Mouse (Mus musculus): ENCODE data around the gene Ddx4. TPM values are rescaled to one million over a fixed set of nuclear protein-coding genes. Genes with fewer than 3 reads are reported as not detected.

Ddx4 gene
- not detected for polyA plus RNA-seq (2017; shearing (Covaris generic))

GRCm38 (mm10) chr13:112652205-112652604 is at the start of gene Ddx4:
Ddx4 (minus strand) TSS chr13:112652475.
- ATAC-seq: no peak

- no peak for ATAC-seq
Observed at GRCm38 (mm10) chr13:112701256-112701655, 49.0 kb upstream of the Ddx4 start.

DNA sequence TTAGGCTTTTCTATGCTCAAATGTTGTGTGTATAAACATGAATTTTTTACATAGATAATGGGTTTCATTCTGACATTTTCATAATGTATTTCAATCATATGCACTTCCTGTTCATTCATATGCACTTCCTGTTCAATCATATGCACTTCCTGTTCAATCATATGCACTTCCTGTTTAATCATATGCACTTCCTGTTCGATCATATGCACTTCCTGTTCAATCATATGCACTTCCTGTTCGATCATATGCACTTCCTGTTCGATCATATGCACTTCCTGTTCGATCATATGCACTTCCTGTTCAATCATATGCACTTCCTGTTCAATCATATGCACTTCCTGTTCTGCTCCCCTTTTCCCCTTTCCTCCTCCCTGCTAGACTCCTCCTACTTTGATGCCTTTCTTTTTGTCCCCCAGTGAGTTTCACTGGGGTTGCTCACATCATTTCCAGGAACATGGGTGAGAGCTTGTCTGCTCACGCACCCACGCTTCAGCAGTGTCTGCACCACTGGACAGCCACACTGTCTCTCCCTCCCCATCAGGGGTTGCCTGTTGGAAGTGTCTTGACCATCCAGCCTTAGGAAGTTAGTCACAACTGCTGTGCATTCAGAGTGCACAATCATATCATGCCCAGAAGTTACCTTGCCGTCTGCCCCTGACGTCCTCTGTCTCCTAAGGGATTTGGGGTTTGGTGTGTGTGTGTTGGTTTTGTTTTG is 43.4 kb upstream of the Ddx4 start:
- peak; percentile 14 for ATAC-seq

DNA sequence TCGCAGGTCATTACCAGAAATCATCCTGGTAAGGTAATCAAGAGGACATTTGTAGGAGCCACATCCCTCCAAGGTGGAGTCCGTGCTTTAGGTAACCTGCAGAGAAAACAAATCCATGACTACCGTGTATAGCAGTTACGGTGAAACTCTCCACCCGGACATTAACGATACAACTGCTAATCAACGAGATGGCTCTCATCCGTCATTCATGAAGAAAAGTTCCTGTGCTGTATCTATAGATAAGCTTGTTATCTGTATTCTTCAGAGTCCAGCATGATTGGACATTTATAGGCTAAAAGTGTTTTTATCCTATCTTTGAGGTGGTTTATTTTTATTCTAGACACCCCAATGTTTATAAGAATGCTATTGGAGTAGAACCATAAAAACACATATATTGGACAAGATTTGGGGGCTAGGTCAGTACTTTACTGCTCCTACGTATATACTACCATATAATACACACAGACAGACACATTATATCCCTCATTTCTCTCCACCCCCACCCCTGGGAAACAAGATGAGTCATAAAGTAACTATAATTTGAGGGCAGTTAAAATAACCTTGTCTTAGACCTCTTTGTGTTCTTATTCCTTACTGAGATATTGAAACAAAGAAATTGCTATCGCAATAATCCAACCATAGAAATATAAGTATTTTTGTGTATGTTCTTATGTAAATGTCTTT is 40.7 kb upstream of the Ddx4 start:
- ATAC-seq: no peak

- no peak for ATAC-seq
Observed at GRCm38 (mm10) chr13:112686155-112686554, 33.9 kb upstream of the Ddx4 start.

GRCm38 (mm10) chr13:112683970-112684369 is 31.7 kb upstream of the Ddx4 start:
- no peak for ATAC-seq

DNA sequence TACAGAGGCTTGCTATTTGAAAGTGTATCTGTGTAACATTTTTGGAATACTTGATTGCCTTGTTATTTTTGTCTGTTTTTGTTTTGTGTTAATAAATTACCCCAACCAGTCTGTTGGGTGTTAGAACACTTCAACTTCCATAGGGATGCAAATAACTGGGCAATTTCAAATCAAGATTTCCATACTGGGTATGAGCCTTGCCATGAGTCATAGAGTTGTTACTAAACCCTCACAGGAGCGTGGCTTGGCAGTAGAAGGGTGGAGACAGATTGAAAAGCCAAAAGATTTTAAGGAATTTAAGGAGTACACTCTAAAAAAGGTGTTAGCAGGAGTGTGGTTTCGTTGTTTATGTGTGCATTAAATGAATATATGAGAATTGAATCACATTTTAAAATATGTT is 31.0 kb upstream of the Ddx4 start:
- ATAC-seq: no peak

DNA sequence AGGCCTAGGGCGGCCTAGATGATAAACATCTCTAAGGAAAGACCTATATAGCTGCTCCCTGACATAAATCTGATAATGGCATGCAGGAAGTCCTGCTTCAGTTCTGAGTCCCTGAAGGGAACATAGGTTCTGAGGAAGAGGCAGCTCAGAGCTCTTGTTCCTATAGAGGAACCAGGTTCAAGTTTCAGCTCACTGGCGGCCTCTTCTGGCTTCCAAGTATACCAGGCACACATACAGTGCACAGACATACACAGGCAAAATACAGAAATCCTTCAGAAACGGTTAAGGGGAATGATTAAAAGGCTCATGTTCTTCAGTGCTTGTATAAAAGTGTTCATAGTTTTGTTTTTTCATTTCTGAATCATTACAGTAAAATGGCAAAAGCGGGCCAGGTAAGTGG is 25.9 kb upstream of the Ddx4 start:
- no peak for ATAC-seq

GRCm38 (mm10) chr13:112673899-112674447 is 21.7 kb upstream of the Ddx4 start:
- ATAC-seq: peak; percentile 99

- no peak for ATAC-seq
Observed at GRCm38 (mm10) chr13:112672797-112673196, 20.5 kb upstream of the Ddx4 start.

DNA sequence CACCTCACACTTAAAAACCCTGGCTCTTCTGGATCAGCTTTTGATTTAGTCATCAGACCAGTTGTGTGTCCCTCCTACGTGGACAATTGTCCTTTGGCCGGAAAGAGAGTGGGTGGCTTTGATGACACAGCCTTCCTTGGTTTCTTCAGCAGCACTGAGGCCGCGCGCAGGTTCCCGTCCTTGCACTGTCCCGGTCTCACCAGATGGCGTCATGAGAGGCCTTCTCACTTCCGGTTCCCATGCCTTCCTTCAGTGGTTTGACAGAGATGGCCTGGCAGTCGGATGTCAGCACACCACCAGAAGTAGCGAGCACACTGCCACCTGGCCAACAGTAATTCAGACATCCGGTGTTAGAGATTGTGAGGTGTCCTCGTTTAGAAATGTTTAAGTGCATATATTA is 19.4 kb upstream of the Ddx4 start:
- ATAC-seq: no peak

DNA sequence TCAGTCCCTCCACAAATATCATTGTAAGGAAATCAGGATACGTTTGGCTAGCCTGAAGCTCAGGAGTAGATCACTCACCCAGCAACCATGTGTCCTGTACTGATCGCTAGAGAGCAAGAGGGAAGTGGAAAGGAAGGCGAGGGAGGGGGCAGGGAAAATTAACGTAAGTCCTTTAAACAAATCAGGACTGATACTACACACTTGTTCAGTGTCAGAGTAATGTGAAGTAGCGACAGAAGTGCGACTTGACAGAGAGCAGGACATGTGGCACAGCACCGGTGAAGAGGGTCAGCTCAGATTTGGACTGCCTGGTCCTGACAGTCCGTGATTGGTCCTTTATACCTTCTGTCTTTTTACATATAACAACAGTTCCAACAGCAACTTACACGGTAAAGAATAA is 14.9 kb upstream of the Ddx4 start:
- ATAC-seq: no peak

GRCm38 (mm10) chr13:112666433-112667024 is 14.3 kb upstream of the Ddx4 start:
- no peak for ATAC-seq

- no peak for ATAC-seq
Observed at GRCm38 (mm10) chr13:112661687-112662086, 9.4 kb upstream of the Ddx4 start.

GRCm38 (mm10) chr13:112660574-112661381 is 8.5 kb upstream of the Ddx4 start, which contains the start of gene Slc38a9:
Slc38a9 (plus strand) TSS chr13:112660751.
- ATAC-seq: peak; percentile 98

DNA sequence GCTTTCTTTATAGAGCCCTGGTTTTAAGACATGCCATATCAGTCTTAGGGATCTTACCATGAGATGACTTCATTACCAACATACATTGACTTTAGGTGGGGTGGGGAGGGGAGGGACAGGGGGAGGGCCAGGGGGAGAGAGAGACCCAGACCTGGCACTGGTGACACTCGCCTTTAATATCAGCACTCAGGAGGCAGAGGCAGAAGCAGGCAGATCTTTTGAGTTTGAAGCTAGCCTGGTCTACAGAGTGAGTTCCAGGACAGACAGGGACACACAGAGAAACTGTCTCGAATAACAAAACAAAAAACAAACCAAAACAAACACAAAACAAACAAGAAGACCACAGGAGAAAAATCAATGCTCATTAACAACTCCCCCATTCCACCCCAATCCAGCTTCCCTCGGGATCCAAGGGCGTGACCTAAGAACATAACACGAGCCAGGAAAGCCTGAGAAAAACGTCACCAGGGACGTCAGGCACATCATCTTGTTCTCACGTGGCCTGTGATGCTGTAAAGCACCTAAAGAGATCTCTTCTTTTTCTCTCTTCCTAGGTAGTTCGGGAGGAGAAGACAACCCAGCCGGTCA is 7.8 kb upstream of the Ddx4 start:
- ATAC-seq: no peak

GRCm38 (mm10) chr13:112651183-112651582 is 1.1 kb downstream of the Ddx4 start:
- no peak for ATAC-seq

DNA sequence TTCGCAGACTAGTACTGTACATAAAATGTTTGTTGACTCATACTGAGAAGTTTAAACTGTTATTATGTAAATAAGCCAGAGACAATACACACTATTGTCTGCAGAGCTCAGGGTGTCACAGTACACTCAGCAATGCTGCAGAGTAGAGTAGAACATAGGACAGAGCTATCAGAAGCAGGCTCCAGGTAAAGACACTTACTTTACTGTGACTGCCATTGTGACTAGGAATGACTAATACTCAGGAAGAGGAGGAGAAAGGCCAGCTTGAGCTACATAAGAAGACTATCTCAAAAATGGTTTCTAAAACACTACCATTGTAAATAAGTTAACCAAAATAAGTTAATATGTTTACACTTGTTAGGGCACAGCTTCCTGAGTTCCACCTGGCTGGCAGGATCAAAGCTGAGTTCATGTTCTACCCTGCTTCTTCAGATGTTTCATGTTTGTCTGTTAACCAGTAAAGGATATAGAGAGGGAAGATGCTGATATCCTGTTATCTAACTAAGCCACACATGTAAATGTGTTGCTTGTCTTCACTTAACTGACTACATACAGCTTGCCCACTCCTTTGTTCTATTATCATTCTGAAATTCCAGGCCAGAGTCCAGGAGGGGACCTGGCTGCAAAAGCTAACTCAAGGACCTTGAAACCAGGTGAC is 6.6 kb downstream of the Ddx4 start:
- ATAC-seq: no peak

DNA sequence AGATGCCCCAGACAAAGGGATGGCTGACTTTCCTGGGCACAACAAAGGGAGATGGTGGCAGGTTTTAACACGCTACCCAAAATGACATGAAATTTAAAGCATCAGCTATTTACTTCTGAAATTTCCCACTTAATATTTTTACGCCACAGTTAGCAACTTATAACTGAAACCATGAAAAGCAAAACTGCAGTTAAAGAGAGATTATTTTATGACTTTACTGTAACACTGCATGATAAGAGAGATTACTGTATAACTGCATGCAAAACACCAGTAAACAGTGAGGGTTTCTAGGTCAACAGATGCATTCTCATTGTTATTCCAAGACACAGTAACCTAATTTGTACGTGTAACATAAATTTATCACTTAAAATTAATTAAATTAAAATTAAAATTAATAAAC is 7.3 kb downstream of the Ddx4 start:
- no peak for ATAC-seq

- no peak for ATAC-seq
Observed at GRCm38 (mm10) chr13:112642897-112643296, 9.4 kb downstream of the Ddx4 start.

DNA sequence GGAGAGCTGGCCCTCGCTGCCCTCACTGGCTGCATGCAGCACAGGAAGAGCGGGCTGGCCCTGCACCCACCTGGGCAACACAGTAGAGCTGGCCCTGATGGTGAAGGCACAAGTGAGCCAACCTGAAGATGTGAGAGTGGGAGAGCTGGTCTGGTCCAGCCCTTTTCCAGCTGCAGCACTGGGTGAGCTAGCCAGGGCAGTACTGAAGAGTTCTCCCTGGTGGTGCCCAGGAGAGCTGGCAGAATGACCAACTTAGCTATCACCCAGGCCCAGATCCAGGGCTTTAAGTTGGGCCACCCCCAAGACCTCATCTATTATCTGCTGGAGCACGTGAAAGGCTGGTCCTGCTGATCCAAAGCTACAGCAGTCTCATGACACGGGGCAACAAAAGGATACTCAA is 13.2 kb downstream of the Ddx4 start:
- ATAC-seq: no peak

DNA sequence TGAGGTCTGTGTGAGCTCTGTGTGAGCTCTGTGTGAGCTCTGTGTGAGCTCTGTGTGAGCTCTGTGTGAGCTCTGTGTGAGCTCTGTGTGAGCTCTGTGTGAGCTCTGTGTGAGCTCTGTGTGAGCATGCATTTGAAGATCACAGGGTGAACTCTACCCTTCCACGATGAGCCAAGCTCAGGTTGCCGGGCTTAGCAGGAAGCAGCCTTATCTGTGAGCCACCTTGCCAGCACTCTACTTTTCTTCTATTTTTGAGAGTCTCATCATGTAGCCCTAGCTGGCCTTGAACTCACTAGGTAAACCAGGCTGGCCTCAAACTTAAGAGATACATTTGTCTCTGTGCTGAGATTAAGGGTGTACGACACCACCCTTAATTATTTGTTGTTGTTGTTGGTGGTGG is 15.8 kb downstream of the Ddx4 start:
- no peak for ATAC-seq
